Mouse (Mus musculus) intestine, postnatal 0 days (tissue): ENCODE data around the gene Pfn1. TPM values are rescaled to one million over a fixed set of nuclear protein-coding genes. Genes with fewer than 3 reads are reported as not detected.

ENCODE experiments used
- ATAC-seq: fragments of 200-750 bp; cut with Nextera tagmentation; 2 replicates; pipeline ENCODE4 v1.8.0; 2017; ENCODE audit warnings: mild to moderate bottlenecking, moderate TSS enrichment, moderate library complexity
- H3K27ac ChIP-seq: fragments of 300-500 bp; sonication (generic); 2 replicates; pipeline ENCODE4 v1.5.1; 2014; ENCODE audit warnings: mild to moderate bottlenecking, low read depth, low read length, moderate library complexity
- H3K27me3 ChIP-seq: fragments of 300-500 bp; sonication (generic); replicated peaks from 2 replicates; pipeline ENCODE4 v1.6.1; 2014; ENCODE audit warnings: low read length, mixed read lengths; ENCODE audit not compliant: control insufficient read depth, insufficient read depth
- H3K36me3 ChIP-seq: fragments of 300-500 bp; sonication (generic); 2 replicates; pipeline ENCODE4 v1.6.1; 2014; ENCODE audit warnings: mild to moderate bottlenecking, moderate library complexity; ENCODE audit not compliant: control insufficient read depth, insufficient read depth
- H3K4me1 ChIP-seq: fragments of 300-500 bp; sonication (generic); replicated peaks from 2 replicates; pipeline ENCODE4 v1.6.1; 2014; ENCODE audit warnings: antibody characterized with exemption, low read length, mixed read lengths; ENCODE audit not compliant: control insufficient read depth, insufficient read depth
- H3K4me2 ChIP-seq: fragments of 300-500 bp; sonication (generic); replicated peaks from 2 replicates; pipeline ENCODE4 v1.6.1; 2014; ENCODE audit warnings: low read depth, mild to moderate bottlenecking, moderate library complexity
- H3K4me3 ChIP-seq: fragments of 300-500 bp; sonication (generic); 2 replicates; pipeline ENCODE4 v1.5.1; 2014; ENCODE audit warnings: low read depth, low read length
- H3K9ac ChIP-seq: fragments of 300-500 bp; sonication (generic); 2 replicates; pipeline ENCODE4 v1.6.1; 2014; ENCODE audit warnings: mild to moderate bottlenecking, low read depth, low read length
- H3K9me3 ChIP-seq: fragments of 300-500 bp; sonication (generic); 2 replicates; pipeline ENCODE4 v1.6.1; 2016; ENCODE audit warnings: mixed run types; ENCODE audit not compliant: control insufficient read depth
- CTCF ChIP-seq: sonication (generic); IDR thresholded peaks from 2 replicates; pipeline ENCODE4 v1.5.1; 2016; ENCODE audit warnings: low read depth, mild to moderate bottlenecking, control low read depth, antibody characterized with exemption, moderate library complexity
- WGBS: fragments of 180-500 bp; shearing (Covaris S2); extraction: QIAGEN DNeasy Blood & Tissue Kit; methylation state at CpG from one replicate; pipeline ENCODE4 v1.1.7; 2014; 5-methylcytosine and 5-hydroxymethylcytosine counted together
- polyA plus RNA-seq: library from polyadenylated mRNA; unstranded; fragments of >200 nt; fragmentation: Nextera tagmentation; extraction: Ambion mirVana; gene quantifications from 2 replicates; pipeline ENCODE4 v1.2.1, GENCODE M21; 2015

Pfn1 gene
- polyA plus RNA-seq, 1 experiment from 2014 or later = 1,961 TPM

DNA sequence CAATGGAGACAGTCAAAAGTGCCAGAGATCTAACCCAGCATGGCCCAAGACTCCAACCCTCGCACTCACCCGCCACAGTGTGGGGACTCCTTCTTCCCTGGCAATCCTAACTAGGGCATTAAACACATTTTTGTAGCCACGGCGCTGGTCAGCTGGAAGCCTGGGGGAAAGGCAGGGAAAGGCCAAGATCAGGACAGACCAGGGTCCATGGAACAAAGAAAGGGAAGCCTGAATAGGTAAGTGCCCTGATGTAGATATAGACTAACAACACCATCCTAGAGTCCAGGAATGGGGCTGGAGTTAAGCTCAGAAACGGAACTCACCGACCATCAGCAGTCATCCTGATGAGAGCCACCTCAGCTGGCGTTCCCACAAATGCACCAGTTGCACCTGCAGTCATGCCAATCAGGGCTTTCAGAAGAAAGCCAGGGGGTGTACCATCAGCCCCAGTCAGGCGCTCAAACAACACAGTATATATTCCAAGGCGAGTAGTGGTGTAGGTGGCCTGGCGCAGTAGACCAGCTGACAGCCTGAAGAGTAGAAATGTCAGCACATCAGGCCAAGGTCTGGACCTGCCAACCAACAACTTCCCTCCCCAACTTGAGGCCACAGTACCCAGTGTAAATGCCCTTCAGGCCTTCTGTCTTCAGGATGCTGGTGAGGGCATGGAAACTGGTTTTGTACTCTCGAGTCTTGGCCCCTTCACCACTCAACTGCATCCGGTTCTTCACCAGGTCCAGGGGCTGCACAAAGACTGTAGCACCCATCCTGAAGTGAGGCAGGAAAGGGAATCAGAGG is 8.8 kb downstream of the Pfn1 start:
- Histone ChIP-seq H3K36me3 (peaks cover 23% of the 10 kb centered on the region), H3K9me3 (no peaks in the 10 kb centered on the region), H3K4me2 (peak overlapping the region; percentile 91), H3K27me3 (no peaks in the 10 kb centered on the region), H3K4me1 (peaks cover 5% of the 10 kb centered on the region; the same call in 1 of the 2 replicates), H3K4me3 (peak overlapping the region; percentile 77), H3K27ac (peak overlapping the region; percentile 98; the same call in 1 of the 2 replicates), H3K9ac (peak overlapping the region; percentile 78)
- 85% methylated on average over 12 of the region's 12 CpGs for WGBS
- no peak for TF ChIP-seq CTCF
- no peak for ATAC-seq

- no peak overlapping the region for H3K4me3 ChIP-seq
- H3K36me3 ChIP-seq = peaks cover 15% of the 10 kb centered on the region
- H3K9me3 ChIP-seq = no peaks in the 10 kb centered on the region
- H3K4me2 ChIP-seq = no peak overlapping the region
- no peaks in the 10 kb centered on the region for H3K27me3 ChIP-seq
- ATAC-seq = no peak
- TF ChIP-seq CTCF = no peak
- H3K4me1 ChIP-seq = peaks cover 3% of the 10 kb centered on the region; the same call in 1 of the 2 replicates
- H3K27ac ChIP-seq = no peak overlapping the region; the same call in 1 of the 2 replicates
- WGBS = 95% methylated on average over 8 of the region's 8 CpGs
- 0 out of 2 replicates have a peak overlapping the region, but pooled peaks have one; percentile 11 for H3K9ac ChIP-seq
These were observed 9.8 kb downstream of the Pfn1 start for GRCm38 (mm10) chr11:70644564-70645103.

DNA sequence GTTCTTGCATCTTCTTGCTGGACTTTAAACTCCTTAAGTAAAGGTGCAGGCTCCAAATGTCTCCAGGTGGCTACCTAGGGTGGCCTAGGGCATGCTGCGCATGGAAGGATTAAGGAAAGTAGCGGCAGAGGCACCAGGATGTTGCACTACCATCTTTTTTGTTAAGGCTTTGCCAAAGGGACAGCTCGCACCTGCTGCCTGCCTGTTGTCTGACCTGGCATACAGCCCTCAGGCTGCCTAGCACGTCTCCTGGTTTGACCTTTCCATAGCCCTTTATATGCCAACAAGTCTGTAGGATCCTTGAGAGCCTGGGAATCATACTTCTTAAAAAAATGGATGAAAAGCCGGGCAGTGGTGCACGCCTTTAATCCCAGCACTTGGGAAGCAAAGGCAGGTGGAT is 11.4 kb downstream of the Pfn1 start:
- 93% methylated on average over 6 of the region's 6 CpGs for WGBS
- ATAC-seq = no peak
- Histone ChIP-seq H3K27ac (no peak overlapping the region), H3K36me3 (peaks cover 15% of the 10 kb centered on the region), H3K4me2 (no peak overlapping the region), H3K4me1 (peaks cover 3% of the 10 kb centered on the region; the same call in 1 of the 2 replicates), H3K9ac (no peak overlapping the region), H3K27me3 (no peaks in the 10 kb centered on the region), H3K4me3 (no peak overlapping the region), H3K9me3 (no peaks in the 10 kb centered on the region)
- TF ChIP-seq CTCF = no peak

DNA sequence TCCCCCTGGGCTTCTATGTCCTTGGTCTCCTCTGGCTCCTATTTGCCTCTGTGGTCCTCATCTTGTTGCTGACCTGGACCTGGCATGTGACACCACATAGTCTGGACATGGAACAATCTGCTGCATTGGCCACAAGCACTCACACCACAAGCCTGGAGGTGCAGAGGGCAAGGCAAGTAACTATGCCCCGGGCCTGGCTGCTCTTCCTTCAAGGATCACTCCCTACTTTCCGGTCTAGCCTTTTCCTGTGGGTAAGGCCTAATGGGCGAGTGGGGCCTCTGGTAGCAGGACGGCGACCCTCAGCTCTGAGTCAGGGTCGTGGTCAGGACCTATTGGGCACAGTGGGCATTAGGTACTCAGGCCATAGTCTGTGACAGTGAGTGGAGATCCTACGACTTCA is 13.2 kb downstream of the Pfn1 start:
- Histone ChIP-seq H3K4me3 (no peak overlapping the region), H3K4me1 (peaks cover 3% of the 10 kb centered on the region; the same call in 1 of the 2 replicates), H3K9ac (no peak overlapping the region), H3K9me3 (no peaks in the 10 kb centered on the region), H3K4me2 (no peak overlapping the region), H3K27me3 (no peaks in the 10 kb centered on the region), H3K36me3 (peaks cover 15% of the 10 kb centered on the region), H3K27ac (no peak overlapping the region)
- 83% methylated on average over 7 of the region's 7 CpGs for whole genome bisulfite sequencing
- TF ChIP-seq CTCF = no peak
- no peak for ATAC-seq

- no peak overlapping the region for H3K9ac ChIP-seq
- H3K27me3 ChIP-seq = no peaks in the 10 kb centered on the region
- no peak overlapping the region for H3K4me3 ChIP-seq
- no peaks in the 10 kb centered on the region for H3K4me1 ChIP-seq
- WGBS = 76% methylated on average over 8 of the region's 8 CpGs
- no peak for ATAC-seq
- H3K27ac ChIP-seq = no peak overlapping the region
- H3K9me3 ChIP-seq = no peaks in the 10 kb centered on the region
- TF ChIP-seq CTCF = no peak
- H3K4me2 ChIP-seq = no peak overlapping the region
- peaks cover 13% of the 10 kb centered on the region for H3K36me3 ChIP-seq
These were observed 14.5 kb downstream of the Pfn1 start for GRCm38 (mm10) chr11:70639976-70640375.

DNA sequence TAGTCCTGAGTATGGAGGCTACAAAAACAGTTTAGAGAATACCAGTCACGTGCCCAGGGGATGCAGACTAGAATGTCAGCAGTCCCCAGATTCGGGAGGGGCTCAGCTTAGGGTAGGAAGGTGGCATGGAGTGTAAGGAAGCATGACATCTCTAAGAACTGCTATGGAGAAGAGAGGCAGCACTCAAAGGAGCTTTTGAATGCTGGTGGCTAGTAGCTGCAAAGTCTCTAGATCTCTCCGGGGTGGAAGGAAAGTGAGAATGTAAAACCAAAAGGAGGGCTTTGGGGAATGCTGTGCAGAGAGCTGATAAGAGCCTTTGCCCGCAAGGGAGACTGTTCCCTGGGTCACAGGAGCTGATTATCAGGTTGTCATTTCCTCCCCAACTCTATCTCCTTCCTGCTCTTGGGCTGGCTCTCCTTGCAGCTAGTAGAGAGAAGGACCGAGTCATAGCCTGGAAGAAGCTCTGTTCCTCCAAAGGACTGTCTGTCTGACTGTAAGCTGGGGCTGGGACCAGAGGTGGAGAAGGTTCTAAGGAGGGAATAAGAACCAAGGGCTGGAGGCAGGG is 15.6 kb downstream of the Pfn1 start, which contains the start of gene Gp1ba:
Gp1ba (plus strand) TSS at position 409 of the 565 bp plus-strand sequence.
- no peak within 1 kb of the TSS for H3K27ac ChIP-seq
- no peak within 1 kb of the TSS for H3K4me3 ChIP-seq
- no peaks in the 10 kb centered on the region for H3K9me3 ChIP-seq
- ATAC-seq = no peak
- TF ChIP-seq CTCF = no peak
- H3K4me1 ChIP-seq = no peaks in the 10 kb centered on the region
- no peaks in the 10 kb centered on the region for H3K27me3 ChIP-seq
- H3K9ac ChIP-seq = no peak within 1 kb of the TSS
- H3K4me2 ChIP-seq = no peak within 1 kb of the TSS
- WGBS = 24% methylated on average over 5 of the region's 5 CpGs
- peaks cover 1% of the 10 kb centered on the region; the same call in 1 of the 2 replicates for H3K36me3 ChIP-seq
